Mouse (Mus musculus): ENCODE measurements around the gene Tmem270.

DNA sequence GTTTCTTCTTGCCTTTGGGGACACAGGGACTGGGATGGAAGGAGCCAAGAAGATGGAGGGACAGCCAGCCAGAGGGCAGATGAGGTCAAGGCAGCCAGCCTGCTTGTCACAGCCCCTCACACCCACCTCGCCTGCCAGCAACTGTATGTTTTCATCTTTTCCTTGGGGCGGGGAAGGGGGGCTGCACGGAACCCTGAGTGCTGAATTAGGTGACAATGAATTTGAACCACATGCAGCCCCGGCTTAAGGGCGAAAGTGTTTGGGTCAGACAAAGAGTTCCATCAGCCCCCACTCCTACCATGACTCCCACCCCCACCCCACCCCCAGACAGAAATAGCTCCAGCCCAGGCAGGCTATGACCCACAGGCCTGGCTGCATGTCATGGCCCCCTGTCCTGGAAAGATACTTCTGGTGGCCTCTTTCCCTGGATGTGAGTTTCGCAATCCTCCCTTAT is 15.9 kb downstream of the Tmem270 start:
- TF ChIP-seq CTCF (IDR thresholded peaks at IDR 0.05; ENCODE audit: low read depth) (no peak), EP300 (IDR thresholded peaks at IDR 0.05; ENCODE audit: low read depth) (no peak)

All from liver, postnatal 0 days (tissue).